ENCODE assay signal across 17 mouse cellular contexts in genomic region chr1:92271676-92272291, GRCm38 (mm10).
DNase-seq lines count a peak whose midpoint lies in the region; ATAC-seq lines count a peak whose summit lies in the region.
"Had no signal": no experiment of that assay in that cellular context is flagged by ENCODE, and none has a peak within 500 bp of the region (broad histone marks: within the 10 kb centered on the region; RNA-seq: fewer than 3 reads in every experiment).

No protein-coding gene starts in this region.

- no peak overlapping the region for H3K4me2 ChIP-seq in hindbrain, embryonic 13.5 days
- no peak overlapping the region for H3K4me2 ChIP-seq in midbrain, embryonic 14.5 days (ENCODE audit: low read length)
- H3K4me2 ChIP-seq: limb, embryonic 13.5 days had no signal

- peaks cover 8% of the 10 kb centered on the region for H3K27me3 ChIP-seq in hindbrain, embryonic 13.5 days
- no peaks in the 10 kb centered on the region for H3K27me3 ChIP-seq in midbrain, embryonic 14.5 days (ENCODE audit: control insufficient read depth, insufficient read depth, low read length)
- H3K27me3 ChIP-seq: limb, embryonic 13.5 days had no signal

- H3K36me3 ChIP-seq in hindbrain, embryonic 13.5 days, result no peaks in the 10 kb centered on the region
- no peaks in the 10 kb centered on the region for H3K36me3 ChIP-seq in midbrain, embryonic 14.5 days (ENCODE audit: control insufficient read depth, insufficient read depth, low read length)
- H3K36me3 ChIP-seq: heart, embryonic 10.5 days; limb, embryonic 13.5 days had no signal

- no peak overlapping the region for H3K9ac ChIP-seq in hindbrain, embryonic 13.5 days
- H3K9ac ChIP-seq in midbrain, embryonic 14.5 days (replicated peaks; ENCODE audit: low read length), result no peak overlapping the region
- H3K9ac ChIP-seq: limb, embryonic 13.5 days; liver, postnatal 0 days had no signal

- DNase-seq in adrenal gland, postnatal 10 days, result peak; percentile 9
- no peak for DNase-seq in adrenal gland, postnatal 4 days (ENCODE audit: low spot score in 2 of 2)
- DNase-seq in R1 (ENCODE audit: low read depth, low spot score), result peak; percentile 41
- peak; percentile 53 for DNase-seq in midbrain, embryonic 14.5 days
- DNase-seq in urinary bladder, adult 2 months (ENCODE audit: low spot score), result no peak
- no peak for DNase-seq in cerebellum, adult 11-12 months
- DNase-seq in left cerebral cortex, postnatal 4 days, result no peak
- DNase-seq: cerebellum, adult 9-10 months; gastrocnemius, postnatal 25 days; heart, postnatal 14 days; kidney, adult 18-20 months; liver, postnatal 0 days; thymus, adult 18-20 months had no signal

- H3K4me1 ChIP-seq in hindbrain, embryonic 13.5 days (replicated peaks), result peaks cover 17% of the 10 kb centered on the region
- H3K4me1 ChIP-seq in midbrain, embryonic 14.5 days (ENCODE audit: control insufficient read depth, insufficient read depth, low read length), result peaks cover 8% of the 10 kb centered on the region; the same call in 1 of the 2 replicates

- intact Hi-C loops in left cerebral cortex, postnatal 4 days (cut with DNase I), result no loop called here

- no peak overlapping the region for H3K27ac ChIP-seq in hindbrain, embryonic 13.5 days
- no peak overlapping the region for H3K27ac ChIP-seq in midbrain, embryonic 14.5 days (replicated peaks; ENCODE audit: low read depth, low read length)
- H3K27ac ChIP-seq: heart, embryonic 10.5 days; limb, embryonic 13.5 days; macrophage had no signal

- ATAC-seq in hindbrain, embryonic 13.5 days (ENCODE audit: low FRiP score), result peak; percentile 49; the same call in 1 of the 2 replicates
- no peak for ATAC-seq in midbrain, embryonic 14.5 days (ENCODE audit: low FRiP score, low TSS enrichment)
- ATAC-seq: liver, postnatal 0 days had no signal

- 26% methylated on average over 9 of the region's 9 CpGs for WGBS in hindbrain, embryonic 13.5 days
- 18% methylated on average over 9 of the region's 9 CpGs for WGBS in midbrain, embryonic 14.5 days

- H3K9me3 ChIP-seq in hindbrain, embryonic 13.5 days, result no peaks in the 10 kb centered on the region
- no peaks in the 10 kb centered on the region for H3K9me3 ChIP-seq in midbrain, embryonic 14.5 days (ENCODE audit: control insufficient read depth, low read length)
- H3K9me3 ChIP-seq: heart, embryonic 10.5 days; limb, embryonic 13.5 days had no signal

- H3K4me3 ChIP-seq in hindbrain, embryonic 13.5 days, result no peak overlapping the region
- no peak overlapping the region for H3K4me3 ChIP-seq in midbrain, embryonic 14.5 days (replicated peaks; ENCODE audit: low read depth, low read length)
- H3K4me3 ChIP-seq: heart, embryonic 10.5 days; limb, embryonic 13.5 days had no signal

Comparison
In these comparisons a context has a peak if more than half of its experiments do, and no peak if none do; other contexts are left out.
1. DNase-seq: peak in adrenal gland, postnatal 10 days (single experiment), R1 (single experiment) and midbrain, embryonic 14.5 days (single experiment); none in adrenal gland, postnatal 4 days (0 of 2), urinary bladder, adult 2 months (single experiment), cerebellum, adult 11-12 months (single experiment) and left cerebral cortex, postnatal 4 days (single experiment).